Mouse (Mus musculus): ENCODE data around the gene Srrm4. TPM values are rescaled to one million over a fixed set of nuclear protein-coding genes. Genes with fewer than 3 reads are reported as not detected.

Srrm4 gene
- polyA plus RNA-seq, 1 experiment from 2014 or later = 0.27 TPM

DNA sequence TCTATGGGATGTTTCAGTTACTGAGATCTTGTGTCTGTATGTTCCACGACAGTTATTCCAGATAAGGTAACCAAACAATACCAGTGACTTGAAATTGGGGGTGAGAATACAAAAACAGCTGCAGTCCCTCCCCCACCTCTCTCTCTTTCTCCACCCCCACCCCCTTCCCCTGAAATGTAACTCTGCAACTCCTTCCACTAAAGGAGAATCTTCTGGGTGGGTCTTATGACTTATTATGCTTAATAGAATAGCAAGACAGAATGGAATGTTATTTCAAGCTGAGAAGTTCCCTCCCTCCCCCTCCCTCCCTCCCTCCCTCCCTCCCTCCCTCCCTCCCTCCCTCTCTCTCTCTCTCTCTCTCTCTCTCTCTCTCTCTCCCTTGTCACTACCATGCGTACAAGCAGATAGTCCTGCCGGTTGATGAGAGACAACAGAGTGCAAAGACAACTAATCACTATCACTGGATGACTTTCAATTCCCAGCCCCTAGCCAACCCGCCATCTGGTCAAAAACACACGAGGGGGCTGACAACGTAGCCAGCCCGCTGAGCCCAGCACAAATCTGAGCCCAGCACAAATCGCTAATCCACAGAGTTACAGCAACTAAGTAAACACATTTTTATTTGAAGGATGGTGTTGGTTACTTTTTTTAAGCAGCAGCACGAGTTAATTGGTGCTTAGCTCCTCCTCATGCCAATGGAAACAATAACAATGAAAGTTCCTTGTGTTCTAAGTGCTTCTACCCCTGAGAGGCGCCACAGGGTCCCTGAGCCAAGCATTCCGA lies 143.0 kb downstream of the Srrm4 start:
- no peaks in the 10 kb centered on the region for H3K9me3 ChIP-seq
- no peaks in the 10 kb centered on the region for H3K27me3 ChIP-seq
- WGBS = 2% methylated on average over 10 of the region's 11 CpGs
- peak overlapping the region; percentile 53 for H3K4me2 ChIP-seq
- peak overlapping the region; percentile 80 for H3K27ac ChIP-seq
- no peak overlapping the region for H3K9ac ChIP-seq
- peak overlapping the region; percentile 25 for H3K4me3 ChIP-seq
- peaks cover 15% of the 10 kb centered on the region for H3K4me1 ChIP-seq
- ATAC-seq (ENCODE audit: borderline replicate concordance, extremely low read depth, low FRiP score, low TSS enrichment) = peak; percentile 56; the same call in 1 of the 2 replicates
- H3K36me3 ChIP-seq = no peaks in the 10 kb centered on the region

DNA sequence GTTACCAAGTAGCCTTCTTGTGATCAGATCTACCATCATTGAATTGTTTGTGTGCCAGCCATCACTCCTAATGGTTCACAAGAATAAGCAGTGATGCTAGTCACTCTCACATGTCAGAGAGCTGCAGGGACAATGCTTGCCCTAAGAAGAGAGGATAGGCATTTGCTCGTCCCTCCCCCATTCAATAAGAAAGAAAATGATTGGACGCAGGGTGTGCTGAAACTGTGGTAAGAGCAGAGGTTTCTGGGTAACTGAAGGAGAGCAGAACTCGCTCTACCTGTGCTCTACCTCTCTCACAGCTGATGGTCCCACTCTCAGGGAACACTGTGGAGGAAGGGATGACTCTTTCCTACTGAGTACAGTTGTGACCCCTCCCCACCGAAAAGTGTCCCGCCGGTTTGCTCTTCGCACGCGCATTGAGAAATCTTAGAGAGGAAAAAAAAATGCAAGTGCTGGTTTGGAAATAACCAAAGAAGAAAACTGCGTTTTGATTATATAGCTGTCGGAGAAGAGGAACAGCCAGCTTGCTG lies 143.7 kb downstream of the Srrm4 start:
- Histone ChIP-seq H3K9ac (no peak overlapping the region), H3K27me3 (no peaks in the 10 kb centered on the region), H3K4me2 (peak overlapping the region; percentile 53), H3K4me3 (peak overlapping the region; percentile 25), H3K36me3 (no peaks in the 10 kb centered on the region), H3K9me3 (no peaks in the 10 kb centered on the region), H3K27ac (peak overlapping the region; percentile 80), H3K4me1 (peaks cover 10% of the 10 kb centered on the region)
- WGBS = 18% methylated on average over 11 of the region's 11 CpGs
- peak; percentile 37; the same call in 1 of the 2 replicates for ATAC-seq (ENCODE audit: borderline replicate concordance, extremely low read depth, low FRiP score, low TSS enrichment)

DNA sequence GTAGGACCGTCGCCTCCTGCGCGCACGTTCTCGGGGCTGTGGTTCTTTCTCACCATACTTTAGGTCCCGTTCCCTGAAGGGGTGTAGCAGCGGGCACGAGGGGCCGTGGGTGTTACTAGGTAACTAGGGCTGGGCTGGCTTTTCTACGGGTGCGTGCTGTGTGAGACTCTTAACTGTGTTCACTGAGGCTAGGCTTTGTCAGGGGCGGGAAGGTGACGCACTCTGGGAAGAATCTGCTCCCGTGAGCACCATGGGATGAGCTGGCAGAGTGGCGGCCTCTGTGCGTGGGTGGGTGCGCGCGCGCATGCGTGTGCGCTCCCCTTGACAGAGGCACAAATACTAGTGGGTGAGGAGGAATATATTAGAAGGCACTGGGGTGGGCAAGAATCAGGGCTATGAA lies 145.1 kb downstream of the Srrm4 start:
- 53% methylated on average over 23 of the region's 23 CpGs for WGBS
- H3K9me3 ChIP-seq = no peaks in the 10 kb centered on the region
- H3K4me1 ChIP-seq = peaks cover 10% of the 10 kb centered on the region
- H3K4me3 ChIP-seq = no peak overlapping the region
- no peaks in the 10 kb centered on the region for H3K36me3 ChIP-seq
- no peaks in the 10 kb centered on the region for H3K27me3 ChIP-seq
- H3K4me2 ChIP-seq = peak overlapping the region; percentile 30
- no peak for ATAC-seq (ENCODE audit: borderline replicate concordance, extremely low read depth, low FRiP score, low TSS enrichment)
- no peak overlapping the region for H3K27ac ChIP-seq
- no peak overlapping the region for H3K9ac ChIP-seq

DNA sequence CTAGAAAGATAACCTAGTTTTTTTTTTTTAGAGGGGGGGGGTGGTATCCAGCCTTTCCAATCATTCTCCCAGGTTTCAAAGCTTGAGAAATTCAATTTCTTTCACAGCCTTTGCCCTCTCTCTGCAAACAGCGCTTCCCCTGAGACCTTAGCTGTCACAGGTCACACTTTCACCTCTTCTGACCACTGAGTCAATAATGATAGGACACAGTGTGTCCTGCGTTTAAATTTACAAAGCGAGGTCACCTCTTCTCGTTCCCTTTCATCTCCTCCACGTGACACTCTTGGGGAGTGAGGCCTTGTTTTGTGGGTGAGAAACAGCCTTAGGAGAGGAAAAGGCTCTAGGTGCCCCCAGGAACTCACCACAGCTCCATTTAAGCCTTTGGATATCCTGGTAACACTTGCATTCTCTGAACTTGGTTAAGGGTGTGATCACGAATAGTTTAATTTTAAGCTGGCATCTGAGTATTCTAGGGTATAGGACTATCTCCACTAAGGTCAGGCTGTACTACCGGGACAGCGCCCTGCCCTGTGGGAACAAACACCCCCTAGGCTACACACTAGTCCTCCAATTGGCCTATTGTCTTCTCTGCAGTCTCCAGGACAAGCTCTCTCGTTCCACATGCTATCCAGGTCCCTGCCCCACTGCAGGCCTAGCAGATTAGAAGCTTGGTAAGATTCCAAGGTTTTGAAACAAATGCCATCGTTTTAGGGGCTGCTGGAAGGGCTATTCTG lies 145.8 kb downstream of the Srrm4 start:
- Histone ChIP-seq H3K9me3 (no peaks in the 10 kb centered on the region), H3K36me3 (no peaks in the 10 kb centered on the region), H3K4me1 (peaks cover 10% of the 10 kb centered on the region), H3K4me3 (no peak overlapping the region), H3K4me2 (no peak overlapping the region), H3K27ac (no peak overlapping the region), H3K9ac (no peak overlapping the region), H3K27me3 (no peaks in the 10 kb centered on the region)
- no peak for ATAC-seq (ENCODE audit: borderline replicate concordance, extremely low read depth, low FRiP score, low TSS enrichment)
- WGBS = 32% methylated on average over 10 of the region's 10 CpGs

DNA sequence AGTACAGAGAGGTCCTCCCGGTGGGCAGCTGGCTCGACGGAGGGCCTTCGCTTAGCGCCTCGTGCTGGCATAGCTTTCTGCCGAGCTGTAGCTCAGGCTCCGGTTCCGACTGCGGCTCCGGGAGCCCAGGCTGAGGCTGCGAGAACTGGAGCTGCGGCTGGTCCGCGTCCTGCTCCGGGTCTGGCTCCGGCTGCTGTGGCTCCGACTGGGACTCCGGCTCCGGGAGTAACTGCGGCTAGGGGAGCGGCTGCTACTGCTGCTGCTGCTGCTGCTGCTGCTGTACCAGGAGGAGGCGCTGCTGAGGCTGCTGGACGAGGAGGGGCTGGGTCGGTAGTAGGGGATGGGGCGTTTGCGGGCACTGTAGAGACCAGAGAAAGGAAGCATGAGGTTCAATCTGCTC lies 147.1 kb downstream of the Srrm4 start:
- Histone ChIP-seq H3K9ac (no peak overlapping the region), H3K4me1 (peaks cover 10% of the 10 kb centered on the region), H3K9me3 (no peaks in the 10 kb centered on the region), H3K4me3 (no peak overlapping the region), H3K36me3 (no peaks in the 10 kb centered on the region), H3K27ac (no peak overlapping the region), H3K27me3 (no peaks in the 10 kb centered on the region), H3K4me2 (no peak overlapping the region)
- no peak for ATAC-seq (ENCODE audit: borderline replicate concordance, extremely low read depth, low FRiP score, low TSS enrichment)
- WGBS = 58% methylated on average over 27 of the region's 27 CpGs

DNA sequence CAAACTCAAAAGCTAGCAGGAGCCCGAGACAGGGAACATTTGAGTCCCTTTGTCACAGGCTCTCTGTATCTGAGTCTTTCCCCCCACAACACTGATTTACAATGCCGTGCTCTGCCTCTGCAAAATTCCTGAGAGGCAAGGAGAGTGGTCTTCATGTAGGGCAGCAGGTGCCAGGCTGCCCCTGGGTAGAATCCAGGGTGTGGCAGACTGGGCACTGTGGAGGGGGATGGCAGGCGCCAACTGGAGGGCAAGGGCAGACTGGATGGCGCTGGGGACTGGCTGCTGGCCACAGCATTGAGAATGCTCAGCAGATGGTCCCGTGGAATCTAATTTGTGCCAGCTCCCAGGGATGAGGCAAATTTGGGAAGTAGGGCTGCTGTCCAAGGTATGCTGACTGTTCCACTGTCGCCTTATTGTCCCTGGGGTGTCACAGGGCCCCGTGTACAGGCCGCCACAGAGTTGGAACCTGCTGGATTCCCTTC lies 148.1 kb downstream of the Srrm4 start:
- Histone ChIP-seq H3K4me1 (peaks cover 5% of the 10 kb centered on the region), H3K36me3 (no peaks in the 10 kb centered on the region), H3K27me3 (no peaks in the 10 kb centered on the region), H3K9ac (no peak overlapping the region), H3K27ac (no peak overlapping the region), H3K4me2 (no peak overlapping the region), H3K9me3 (no peaks in the 10 kb centered on the region), H3K4me3 (no peak overlapping the region)
- ATAC-seq (ENCODE audit: borderline replicate concordance, extremely low read depth, low FRiP score, low TSS enrichment) = no peak
- WGBS = 77% methylated on average over 8 of the region's 8 CpGs

DNA sequence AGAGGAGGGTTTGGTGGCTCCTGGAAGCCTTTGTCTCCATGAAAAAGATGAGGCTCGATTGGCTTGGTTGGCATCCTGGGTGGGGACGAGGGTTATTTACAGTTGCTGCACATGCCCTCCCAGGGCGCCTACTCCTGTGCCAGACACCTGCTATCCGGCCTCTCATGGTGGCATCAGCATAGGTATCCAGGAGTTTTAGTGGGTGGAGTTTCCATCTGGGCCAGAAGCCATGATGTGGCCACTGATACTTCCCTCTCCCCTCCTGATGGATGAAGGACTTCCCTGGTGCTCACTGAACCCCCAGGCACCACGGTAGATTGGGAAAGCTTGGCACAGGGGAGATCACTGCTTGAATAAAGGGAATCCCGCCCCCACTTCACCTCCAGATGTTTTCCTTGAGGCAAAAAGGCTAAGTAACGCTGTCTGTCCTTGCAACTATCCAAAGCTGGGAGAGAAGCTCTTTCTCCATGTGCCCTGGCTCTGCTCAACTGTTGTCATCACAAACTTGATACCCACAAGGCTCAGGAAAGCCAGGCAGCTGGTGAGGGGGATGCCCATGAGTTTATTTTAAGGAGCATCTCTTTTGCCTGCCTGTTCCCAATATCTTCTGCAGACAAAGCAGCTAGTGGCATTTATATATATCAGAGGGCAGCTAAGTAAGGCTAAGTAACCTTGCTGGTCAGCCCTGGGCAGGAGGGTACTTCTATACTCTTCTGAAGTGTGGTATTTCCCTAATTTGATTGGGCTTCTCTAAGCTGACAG lies 148.7 kb downstream of the Srrm4 start:
- 76% methylated on average over 7 of the region's 7 CpGs for WGBS
- H3K27me3 ChIP-seq = no peaks in the 10 kb centered on the region
- ATAC-seq (ENCODE audit: borderline replicate concordance, extremely low read depth, low FRiP score, low TSS enrichment) = no peak
- no peaks in the 10 kb centered on the region for H3K36me3 ChIP-seq
- H3K4me1 ChIP-seq = peaks cover 5% of the 10 kb centered on the region
- H3K9me3 ChIP-seq = no peaks in the 10 kb centered on the region
- no peak overlapping the region for H3K4me3 ChIP-seq
- no peak overlapping the region for H3K27ac ChIP-seq
- H3K9ac ChIP-seq = no peak overlapping the region
- H3K4me2 ChIP-seq = no peak overlapping the region

DNA sequence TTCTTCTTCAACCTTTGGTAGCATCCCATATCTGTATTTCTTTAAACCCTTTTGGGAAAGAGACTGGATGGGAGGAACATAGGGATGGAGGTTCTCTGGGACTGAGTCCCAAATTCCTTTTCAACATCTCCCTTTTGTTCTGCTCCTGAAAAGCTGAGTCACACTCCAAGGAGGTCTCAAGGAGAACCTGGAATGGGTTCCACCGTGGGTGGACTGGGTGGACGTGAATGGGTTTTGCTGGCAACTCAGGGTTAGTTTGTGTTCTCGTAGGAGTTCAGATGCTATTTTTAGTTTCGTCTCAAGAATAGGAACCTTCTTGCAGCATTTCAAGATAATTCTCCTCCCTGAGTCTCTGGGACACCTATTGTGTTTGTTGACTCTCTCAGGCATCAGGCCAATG lies 151.4 kb downstream of the Srrm4 start:
- Histone ChIP-seq H3K4me3 (no peak overlapping the region), H3K4me2 (no peak overlapping the region), H3K4me1 (no peaks in the 10 kb centered on the region), H3K27ac (no peak overlapping the region), H3K36me3 (no peaks in the 10 kb centered on the region), H3K27me3 (no peaks in the 10 kb centered on the region), H3K9ac (no peak overlapping the region), H3K9me3 (no peaks in the 10 kb centered on the region)
- WGBS = 56% methylated on average over 4 of the region's 4 CpGs
- no peak for ATAC-seq (ENCODE audit: borderline replicate concordance, extremely low read depth, low FRiP score, low TSS enrichment)

DNA sequence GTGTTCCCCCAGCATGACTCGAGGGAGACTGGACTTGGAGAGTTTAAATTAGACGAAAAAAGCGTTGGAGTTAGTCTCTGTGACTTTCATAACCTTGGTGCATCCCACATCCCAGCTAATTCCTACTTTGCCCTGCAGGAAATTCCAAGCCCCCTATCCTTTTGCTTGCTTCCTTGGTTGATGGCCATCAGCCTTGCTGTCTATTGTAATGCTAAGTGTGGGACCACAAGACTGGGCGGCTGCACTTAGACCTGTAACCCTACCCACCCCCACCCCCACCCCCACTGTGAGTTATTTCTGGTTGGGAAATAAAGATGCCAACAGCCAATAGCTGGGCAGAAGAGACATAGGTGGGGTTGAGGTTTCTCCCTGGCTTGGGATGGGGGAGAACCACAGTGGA lies 153.3 kb downstream of the Srrm4 start:
- ATAC-seq (ENCODE audit: borderline replicate concordance, extremely low read depth, low FRiP score, low TSS enrichment) = no peak
- no peaks in the 10 kb centered on the region for H3K4me1 ChIP-seq
- no peaks in the 10 kb centered on the region for H3K27me3 ChIP-seq
- no peak overlapping the region for H3K27ac ChIP-seq
- 51% methylated on average over 4 of the region's 4 CpGs for WGBS
- H3K4me2 ChIP-seq = no peak overlapping the region
- H3K9ac ChIP-seq = no peak overlapping the region
- no peaks in the 10 kb centered on the region for H3K9me3 ChIP-seq
- H3K36me3 ChIP-seq = no peaks in the 10 kb centered on the region
- no peak overlapping the region for H3K4me3 ChIP-seq

DNA sequence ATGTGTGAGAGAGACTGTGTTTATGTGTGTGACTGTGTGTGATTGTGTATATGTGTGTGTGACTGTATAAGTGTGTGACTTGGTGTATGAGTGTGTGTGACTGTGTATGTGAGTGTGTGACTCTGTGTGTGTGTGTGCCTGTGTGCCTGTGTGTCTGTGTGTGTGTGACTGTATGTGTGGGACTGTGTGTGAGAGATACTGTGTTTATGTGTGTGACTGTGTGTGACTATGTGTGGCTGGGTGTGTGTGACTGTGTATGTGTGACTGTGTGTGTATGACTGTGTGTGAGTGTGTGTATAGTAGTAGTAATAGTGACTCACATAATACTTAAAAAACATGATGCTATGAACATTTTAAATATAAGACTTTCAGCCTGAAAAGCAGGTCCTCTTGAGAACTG lies 155.5 kb downstream of the Srrm4 start:
- no peak overlapping the region for H3K27ac ChIP-seq
- no peak overlapping the region for H3K4me2 ChIP-seq
- no peaks in the 10 kb centered on the region for H3K36me3 ChIP-seq
- no peaks in the 10 kb centered on the region for H3K27me3 ChIP-seq
- H3K4me1 ChIP-seq = no peaks in the 10 kb centered on the region
- H3K4me3 ChIP-seq = no peak overlapping the region
- no peaks in the 10 kb centered on the region for H3K9me3 ChIP-seq
- no peak overlapping the region for H3K9ac ChIP-seq
- ATAC-seq (ENCODE audit: borderline replicate concordance, extremely low read depth, low FRiP score, low TSS enrichment) = no peak

DNA sequence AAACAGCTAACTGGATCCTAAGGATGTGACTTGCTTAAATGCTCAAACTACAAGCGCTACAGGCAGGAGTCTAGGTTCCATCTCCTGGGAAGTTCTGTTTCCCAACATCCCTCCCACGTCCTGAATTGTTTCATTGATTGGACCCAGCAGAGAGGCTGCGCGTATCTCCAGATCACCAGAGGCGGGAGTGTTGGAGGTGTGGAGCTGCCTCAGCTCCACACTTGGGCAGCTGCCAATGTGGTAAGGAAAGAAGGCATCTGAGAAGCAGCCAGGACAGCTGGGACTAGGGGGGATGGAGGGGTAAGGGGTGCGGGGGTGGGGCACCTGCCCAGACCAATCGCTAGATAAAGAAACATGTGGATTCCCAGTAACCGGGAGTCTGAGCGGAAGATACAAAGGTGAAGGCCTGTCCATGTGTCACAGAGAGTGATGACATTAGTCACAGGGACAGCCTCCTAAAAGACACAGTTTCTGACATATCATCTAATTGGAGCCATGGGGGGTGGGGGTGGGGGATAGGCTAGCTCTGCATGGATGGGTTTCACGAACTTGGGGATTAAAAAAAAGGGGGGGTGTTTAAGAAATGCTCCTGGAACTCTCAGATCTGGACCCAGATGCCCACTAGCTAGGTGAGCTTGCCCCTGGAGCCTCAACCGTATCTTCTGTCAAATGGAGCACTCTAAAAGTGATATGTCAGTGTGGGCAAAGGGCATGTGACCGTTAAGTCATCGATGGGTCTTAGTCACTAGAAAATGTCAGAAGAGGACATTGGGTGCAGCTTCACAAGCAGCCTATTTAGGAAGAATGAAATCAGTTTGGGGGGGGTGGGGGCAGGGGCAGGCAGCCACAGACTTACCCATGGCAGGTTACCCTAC lies 156.4 kb downstream of the Srrm4 start:
- Histone ChIP-seq H3K27ac (no peak overlapping the region), H3K4me2 (no peak overlapping the region), H3K27me3 (no peaks in the 10 kb centered on the region), H3K9ac (no peak overlapping the region), H3K9me3 (no peaks in the 10 kb centered on the region), H3K4me3 (no peak overlapping the region), H3K4me1 (no peaks in the 10 kb centered on the region), H3K36me3 (no peaks in the 10 kb centered on the region)
- no peak for ATAC-seq (ENCODE audit: borderline replicate concordance, extremely low read depth, low FRiP score, low TSS enrichment)
- WGBS = 40% methylated on average over 13 of the region's 13 CpGs
